Mouse (Mus musculus) left cerebral cortex, postnatal 10 days (tissue): ENCODE measurements around the gene Ska2. TPM values are rescaled to one million over a fixed set of nuclear protein-coding genes. Genes with fewer than 3 reads are reported as not detected.
A peak's percentile ranks its signal among the peaks of the same experiment; 100 is the strongest.

ENCODE experiments used
- DNase-seq, 2 experiments: peaks; one replicate each; pipeline ENCODE4 v3.0.0; 2021 to 2022; ENCODE audit warnings: low spot score in 2 of 2, mixed read lengths in 1 of 2; ENCODE audit errors: extremely low spot score in 1 of 2
- intact Hi-C: fragments of 180-260 bp; cut with DNase I; formaldehyde crosslinking; loops from one replicate; pipeline ENCODE4 v1.15.1; 2025
- microRNA-seq: library from miRNA; unstranded; fragments of <30 nt; microRNA quantifications from one replicate; pipeline ENCODE4 v1.2.0, GENCODE M21; 2022
- total RNA-seq, 2 experiments: library from RNA; stranded (reverse); gene quantifications; 2 replicates each; pipeline ENCODE4 v1.2.3; 2021

Ska2 gene
- total RNA-seq, 2 experiments from 2014 or later: 16.3 to 16.9 TPM

- no peak for DNase-seq
- intact Hi-C loops: no loop called here
Measured at GRCm38 (mm10) chr11:87158012-87158411, 49.0 kb downstream of the Ska2 start.

GRCm38 (mm10) chr11:87162687-87163086, 53.7 kb downstream of the Ska2 start:
- intact Hi-C loops: no loop called here
- DNase-seq: no peak

GRCm38 (mm10) chr11:87163751-87164150, 54.7 kb downstream of the Ska2 start:
- intact Hi-C loops: no loop called here
- DNase-seq: no peak

GRCm38 (mm10) chr11:87173625-87174024, 64.6 kb downstream of the Ska2 start:
- no peak for DNase-seq
- intact Hi-C loops: no loop called here

Small RNA genes lying within 50 kb of the gene (microRNA-seq; reads per million reads assigned to microRNA genes)
- gene Mir301: 967 reads per million, percentile 76 among the genes with 10 or more reads in this experiment

Other genes with a start within 250 kb of the Ska2 start
- 10 to 100 TPM; 21.4 to 22.4 TPM for gene Ypel2, start 115.5 kb upstream of the Ska2 start, total RNA-seq
- gene Gdpd1, start 35.2 kb upstream of the Ska2 start, total RNA-seq: 10 to 100 TPM; 57.0 to 58.1 TPM
- 10 to 100 TPM; 15.4 to 15.8 TPM for gene Smg8, start 22.5 kb upstream of the Ska2 start, total RNA-seq
- gene Prr11, start 526 bp upstream of the Ska2 start, total RNA-seq: 1 to 10 TPM; 1.3 to 1.5 TPM
- gene Trim37, start 17.8 kb downstream of the Ska2 start, total RNA-seq: 100 to 1,000 TPM; 176 to 177 TPM
- gene Ppm1e, start 249.8 kb downstream of the Ska2 start, total RNA-seq: 100 to 1,000 TPM; 173 to 181 TPM